Mouse (Mus musculus): ENCODE measurements around the gene Gm10720. TPM values are rescaled to one million over a fixed set of nuclear protein-coding genes. Genes with fewer than 3 reads are reported as not detected.
"Not testable (repeated sequence)": the region's sequence is repeated elsewhere in the genome, so short reads cannot be mapped to it uniquely, and the experiment has no call there.

Gene Gm10720
- polyA plus RNA-seq, 1 experiment = not detected

- H3K4me1 ChIP-seq (ENCODE audit: control insufficient read depth, insufficient read depth, low read length); H3K27ac ChIP-seq (ENCODE audit: insufficient read depth, low read depth, low read length); H3K4me3 ChIP-seq (ENCODE audit: insufficient read depth, low read depth, low read length): not testable (repeated sequence)
- 66% methylated on average over 4 of the region's 4 CpGs for WGBS
Measured at GRCm38 (mm10) chr9:3038161-3038560, 22.7 kb downstream of the Gm10720 start.

Other genes with a start within 250 kb of the Gm10720 start
- gene Gm10722, start 14.7 kb upstream of the Gm10720 start, polyA plus RNA-seq (2012; ENCODE audit: insufficient read depth, insufficient read length, low replicate concordance, missing spikeins) = not detected in 2 replicates
- gene Gm11168, start 12.3 kb upstream of the Gm10720 start, polyA plus RNA-seq (2012; ENCODE audit: insufficient read depth, insufficient read length, low replicate concordance, missing spikeins) = not detected in 2 replicates
- gene Gm10721, start 2.5 kb upstream of the Gm10720 start, polyA plus RNA-seq (2012; ENCODE audit: insufficient read depth, insufficient read length, low replicate concordance, missing spikeins) = not detected in 2 replicates
- not detected in 2 replicates for gene Gm10719, start 1.8 kb downstream of the Gm10720 start, polyA plus RNA-seq (2012; ENCODE audit: insufficient read depth, insufficient read length, low replicate concordance, missing spikeins)
- not detected in 2 replicates for gene Gm10718, start 7.9 kb downstream of the Gm10720 start, polyA plus RNA-seq (2012; ENCODE audit: insufficient read depth, insufficient read length, low replicate concordance, missing spikeins)
- not detected in 2 replicates for gene Gm10717, start 9.8 kb downstream of the Gm10720 start, polyA plus RNA-seq (2012; ENCODE audit: insufficient read depth, insufficient read length, low replicate concordance, missing spikeins)
- not detected in 2 replicates for gene Gm17535, start 18.9 kb downstream of the Gm10720 start, polyA plus RNA-seq (2012; ENCODE audit: insufficient read depth, insufficient read length, low replicate concordance, missing spikeins)
- gene Gm10715, start 21.2 kb downstream of the Gm10720 start, polyA plus RNA-seq (2012; ENCODE audit: insufficient read depth, insufficient read length, low replicate concordance, missing spikeins) = not detected in 2 replicates

All from olfactory bulb, adult 2 months (tissue).